Mouse (Mus musculus) kidney, adult 2 months (tissue): Measurements from ENCODE around the gene Phactr1. TPM values are rescaled to one million over a fixed set of nuclear protein-coding genes. Genes with fewer than 3 reads are reported as not detected.

ENCODE experiments used
- DNase-seq: peaks from one replicate; pipeline ENCODE4 v3.0.0; 2021
- H3K27ac ChIP-seq: fragments of 200-500 bp; 2 replicates; pipeline ENCODE4 v1.5.1; 2012; ENCODE audit warnings: low read depth, low read length, control low read depth, inconsistent platforms; ENCODE audit not compliant: insufficient read depth
- H3K27me3 ChIP-seq: fragments of 200-500 bp; replicated peaks from 2 replicates; pipeline ENCODE4 v1.6.1; 2012; ENCODE audit warnings: mild to moderate bottlenecking, moderate library complexity, low read length, inconsistent platforms; ENCODE audit not compliant: control insufficient read depth, insufficient read depth
- H3K36me3 ChIP-seq: fragments of 200-500 bp; 2 replicates; pipeline ENCODE4 v1.6.1; 2012; ENCODE audit warnings: mild to moderate bottlenecking, moderate library complexity, low read length, inconsistent platforms; ENCODE audit not compliant: control insufficient read depth, insufficient read depth
- H3K4me1 ChIP-seq: fragments of 200-500 bp; 2 replicates; pipeline ENCODE4 v1.6.1; 2011; ENCODE audit warnings: low read length; ENCODE audit not compliant: control insufficient read depth, insufficient read depth
- H3K4me3 ChIP-seq: fragments of 200-500 bp; 2 replicates; pipeline ENCODE4 v1.5.1; 2011; ENCODE audit warnings: mild to moderate bottlenecking, low read depth, low read length, control low read depth; ENCODE audit not compliant: insufficient read depth
- CTCF ChIP-seq: fragments of 200-500 bp; conservative IDR thresholded peaks from 2 replicates; pipeline ENCODE4 v1.5.1; 2011; ENCODE audit warnings: low read depth, mild to moderate bottlenecking, control low read depth, low read length, moderate library complexity, mixed read lengths; ENCODE audit not compliant: insufficient read depth, insufficient read length
- POLR2A ChIP-seq: fragments of 200-500 bp; IDR thresholded peaks from one replicate; pipeline ENCODE4 v1.6.1; 2011; ENCODE audit warnings: low read depth, low read length, control low read depth
- WGBS: fragments of 180-500 bp; shearing (Covaris S2); methylation state at CpG from one replicate; pipeline ENCODE4 v1.1.7; 2018; 5-methylcytosine and 5-hydroxymethylcytosine counted together
- polyA plus RNA-seq: library from polyadenylated mRNA; depleted of rRNA; stranded (reverse); fragments of >200 nt; gene quantifications from 2 replicates; pipeline ENCODE4 v1.2.3, GENCODE M21; 2012

Phactr1 gene
- polyA plus RNA-seq, 1 experiment: 8.9 TPM

GRCm38 (mm10) chr13:43173262-43173661 lies 492.8 kb downstream of the Phactr1 start:
- TF ChIP-seq POLR2A (no peak), CTCF (peak; percentile 76)
- no peak overlapping the region for H3K4me3 ChIP-seq
- peak; percentile 84 for DNase-seq
- no peaks in the 10 kb centered on the region for H3K4me1 ChIP-seq
- no peaks in the 10 kb centered on the region for H3K36me3 ChIP-seq
- H3K27me3 ChIP-seq: no peaks in the 10 kb centered on the region
- WGBS: 15% methylated on average over 9 of the region's 9 CpGs
- no peak overlapping the region for H3K27ac ChIP-seq

GRCm38 (mm10) chr13:43176676-43177075 lies 496.3 kb downstream of the Phactr1 start:
- Histone ChIP-seq H3K36me3 (no peaks in the 10 kb centered on the region), H3K27ac (no peak overlapping the region), H3K4me3 (no peak overlapping the region), H3K27me3 (no peaks in the 10 kb centered on the region), H3K4me1 (no peaks in the 10 kb centered on the region)
- 98% methylated on average over 3 of the region's 3 CpGs for WGBS
- DNase-seq: no peak
- no peak for TF ChIP-seq POLR2A
- no peak for TF ChIP-seq CTCF

GRCm38 (mm10) chr13:43177317-43177716 lies 496.9 kb downstream of the Phactr1 start:
- Histone ChIP-seq H3K4me3 (no peak overlapping the region), H3K27me3 (no peaks in the 10 kb centered on the region), H3K36me3 (no peaks in the 10 kb centered on the region), H3K4me1 (no peaks in the 10 kb centered on the region), H3K27ac (no peak overlapping the region)
- TF ChIP-seq POLR2A (no peak), CTCF (no peak)
- no peak for DNase-seq
- 92% methylated on average over 7 of the region's 7 CpGs for WGBS

GRCm38 (mm10) chr13:43181104-43181503 lies 500.7 kb downstream of the Phactr1 start:
- Histone ChIP-seq H3K4me3 (no peak overlapping the region), H3K36me3 (no peaks in the 10 kb centered on the region), H3K4me1 (no peaks in the 10 kb centered on the region), H3K27me3 (no peaks in the 10 kb centered on the region), H3K27ac (no peak overlapping the region)
- TF ChIP-seq POLR2A: no peak
- TF ChIP-seq CTCF: no peak
- whole genome bisulfite sequencing: 75% methylated on average over 7 of the region's 7 CpGs
- no peak for DNase-seq

GRCm38 (mm10) chr13:43182465-43183201 lies 502.2 kb downstream of the Phactr1 start:
- no peaks in the 10 kb centered on the region for H3K27me3 ChIP-seq
- TF ChIP-seq POLR2A: no peak
- TF ChIP-seq CTCF: peak; percentile 92
- H3K4me1 ChIP-seq: no peaks in the 10 kb centered on the region
- peak; percentile 77 for DNase-seq
- H3K4me3 ChIP-seq: no peak overlapping the region
- 15% methylated on average over 14 of the region's 14 CpGs for WGBS
- no peak overlapping the region for H3K27ac ChIP-seq
- H3K36me3 ChIP-seq: no peaks in the 10 kb centered on the region

GRCm38 (mm10) chr13:43183248-43184055 lies 503.0 kb downstream of the Phactr1 start:
- WGBS: 40% methylated on average over 8 of the region's 8 CpGs
- TF ChIP-seq POLR2A (no peak), CTCF (no peak)
- Histone ChIP-seq H3K27ac (no peak overlapping the region), H3K4me3 (no peak overlapping the region), H3K4me1 (no peaks in the 10 kb centered on the region), H3K27me3 (no peaks in the 10 kb centered on the region), H3K36me3 (no peaks in the 10 kb centered on the region)
- DNase-seq: no peak

GRCm38 (mm10) chr13:43187736-43188135 lies 507.3 kb downstream of the Phactr1 start:
- Histone ChIP-seq H3K27me3 (no peaks in the 10 kb centered on the region), H3K27ac (no peak overlapping the region), H3K4me1 (no peaks in the 10 kb centered on the region), H3K36me3 (no peaks in the 10 kb centered on the region), H3K4me3 (no peak overlapping the region)
- DNase-seq: no peak
- TF ChIP-seq CTCF: no peak
- no peak for TF ChIP-seq POLR2A
- WGBS: 89% methylated on average over 4 of the region's 4 CpGs
